Mouse (Mus musculus) right cerebral cortex, postnatal 10 days (tissue): Measurements from ENCODE around the gene Gbe1.

Experiments
- DNase-seq, 2 experiments: peaks; one replicate each; pipeline ENCODE4 v3.0.0; 2021; ENCODE audit warnings: low spot score in 2 of 2

The Gbe1 gene

DNA sequence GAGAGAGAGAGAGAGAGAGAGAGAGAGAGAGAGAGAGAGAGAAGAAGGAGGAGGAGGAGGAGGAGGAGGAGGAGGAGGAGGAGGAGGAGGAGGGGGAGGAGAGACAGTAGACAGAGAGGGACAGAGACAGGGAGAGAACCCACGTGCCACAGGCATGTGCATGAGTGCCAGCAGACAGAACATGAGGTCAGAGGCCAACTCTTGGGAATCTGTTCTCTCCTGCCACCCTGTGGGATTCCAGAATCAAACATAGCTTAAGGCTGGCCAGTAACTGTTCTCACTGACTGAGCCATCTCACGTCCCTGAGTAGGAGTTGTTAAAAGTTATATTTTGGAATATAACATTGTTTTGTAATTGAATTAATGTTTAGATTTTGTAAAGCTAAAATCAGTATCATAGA lies 39.3 kb downstream of the Gbe1 start:
- no peak for DNase-seq

DNA sequence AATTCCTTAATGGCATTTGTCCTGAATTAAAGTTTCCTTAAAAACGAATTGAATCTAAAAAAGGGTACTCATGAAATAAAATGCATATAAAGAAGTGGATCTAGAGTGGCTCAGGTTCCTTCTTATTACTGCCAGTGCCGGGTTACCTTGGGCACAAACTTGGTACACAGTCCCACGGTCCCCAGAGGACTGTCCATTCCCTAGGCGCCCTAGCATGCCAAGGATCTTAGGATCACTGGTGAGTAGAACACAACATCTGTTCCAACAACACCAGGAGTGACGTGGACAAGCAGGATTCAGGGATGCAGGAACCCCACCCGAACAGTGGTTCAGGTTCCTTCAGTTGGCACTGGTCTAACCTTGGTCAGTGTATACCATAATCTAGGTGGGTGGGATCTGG lies 44.6 kb downstream of the Gbe1 start:
- DNase-seq: no peak

DNA sequence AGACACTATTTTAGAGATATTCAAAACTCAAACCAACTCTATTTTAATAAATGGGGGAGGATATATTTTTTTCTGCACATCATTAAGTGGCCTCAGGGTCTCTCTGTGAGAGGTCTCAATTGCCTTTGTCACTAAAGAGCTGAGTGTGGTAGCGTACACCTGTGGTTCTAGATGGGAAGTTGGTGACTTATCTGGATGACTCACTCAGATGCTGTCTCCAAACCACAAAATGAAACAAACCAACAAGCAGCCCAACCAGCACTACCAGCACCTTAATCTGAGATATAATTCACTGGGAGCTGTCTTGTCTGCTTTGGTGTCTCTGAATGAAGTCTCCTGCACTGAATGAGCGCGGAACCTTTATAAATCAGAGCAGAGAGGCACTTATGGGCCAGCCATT lies 51.5 kb downstream of the Gbe1 start:
- DNase-seq: no peak

DNA sequence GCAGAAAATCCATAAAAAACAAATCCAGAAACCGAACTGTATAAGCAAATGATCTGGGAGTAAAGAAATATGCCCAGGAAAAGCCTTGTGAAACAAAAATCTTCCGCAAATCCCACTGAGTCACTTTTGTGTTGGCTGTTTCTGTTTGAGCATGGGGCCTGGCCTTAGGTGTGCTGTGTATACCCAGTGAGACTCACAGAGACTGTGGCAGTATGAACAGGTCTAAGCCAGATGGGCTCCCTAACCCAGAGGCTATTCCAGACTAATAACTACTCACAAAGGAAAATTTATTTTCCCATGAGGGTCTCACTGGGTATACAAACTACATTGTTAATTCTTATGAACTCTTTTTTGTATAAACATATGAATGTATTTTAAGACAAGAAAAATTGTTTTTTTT lies 67.3 kb downstream of the Gbe1 start:
- DNase-seq: no peak

DNA sequence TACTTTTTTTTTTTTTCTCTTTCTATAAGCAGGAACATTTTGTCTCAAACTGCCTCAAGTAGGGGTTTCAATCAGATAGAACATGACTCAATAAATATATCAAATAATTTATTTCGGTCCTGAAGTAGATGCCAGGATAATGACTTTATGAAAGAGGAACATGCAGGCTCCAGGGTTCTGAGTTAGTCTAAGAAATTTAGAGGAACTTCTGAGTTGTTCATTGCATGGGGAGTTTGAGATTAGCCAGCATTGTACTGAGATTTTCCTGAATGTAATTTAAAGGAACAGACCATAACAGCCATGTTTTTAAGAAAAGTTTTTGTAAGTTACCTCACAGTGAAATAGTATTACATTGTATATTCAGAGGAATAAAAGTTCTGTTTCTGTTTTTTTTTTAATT lies 71.7 kb downstream of the Gbe1 start:
- DNase-seq: no peak

DNA sequence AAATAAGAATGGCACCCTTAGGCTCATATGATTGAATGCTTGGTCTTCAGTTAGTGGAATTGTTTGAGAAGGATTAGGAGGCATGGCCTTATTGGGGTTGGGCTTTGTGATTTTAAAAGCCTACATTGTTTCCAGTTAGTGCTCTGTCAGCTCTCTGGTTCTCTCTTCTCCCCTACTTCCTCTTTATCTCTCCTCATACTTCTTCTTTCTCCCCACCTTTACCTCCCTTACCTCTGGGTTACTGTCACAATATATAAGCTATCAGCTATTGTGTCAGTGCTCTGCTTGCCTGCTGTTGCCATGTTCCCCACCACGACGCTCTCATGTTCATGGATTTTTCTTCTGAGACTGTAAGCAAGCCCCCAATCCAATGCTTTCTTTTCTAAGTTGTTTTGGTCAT lies 73.6 kb downstream of the Gbe1 start:
- DNase-seq: no peak

DNA sequence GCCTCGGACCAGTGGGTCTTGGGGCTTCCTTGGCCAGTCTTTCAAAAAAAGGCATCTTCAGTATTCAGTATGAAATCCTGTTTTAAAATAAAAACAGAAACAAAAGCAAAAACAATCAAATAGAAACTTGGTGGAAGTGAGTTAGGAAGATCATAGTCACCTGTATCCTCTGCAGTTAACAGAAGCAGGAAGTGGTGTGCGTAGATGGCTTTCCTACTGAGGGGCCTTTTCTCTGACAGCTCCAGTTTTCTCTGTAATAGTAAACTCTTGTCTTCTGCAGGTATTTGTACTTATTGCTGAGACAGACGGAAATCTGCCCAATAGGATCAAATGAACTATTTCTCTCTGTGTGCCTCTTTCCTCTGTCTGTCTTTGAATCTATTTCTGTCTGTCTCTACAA lies 81.5 kb downstream of the Gbe1 start:
- no peak for DNase-seq

DNA sequence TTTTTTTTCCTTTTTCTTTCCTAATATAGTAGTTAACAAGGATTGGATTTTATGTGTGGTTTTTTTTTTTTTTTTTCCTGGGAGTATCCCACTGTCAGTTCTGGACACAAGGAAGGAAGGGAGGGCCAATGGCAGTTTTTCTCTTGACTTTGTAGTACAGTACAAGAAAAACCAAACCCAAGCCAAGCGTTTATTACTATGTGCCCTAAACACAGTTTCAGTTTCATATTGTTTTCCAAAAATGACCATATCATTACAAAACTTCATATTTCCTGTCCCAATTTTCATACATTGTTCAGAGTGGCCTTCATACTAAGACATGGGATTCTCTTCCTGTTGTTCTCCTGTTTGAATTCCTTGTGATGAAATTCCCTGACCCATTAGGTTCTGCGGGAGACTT lies 94.0 kb downstream of the Gbe1 start:
- DNase-seq: no peak

DNA sequence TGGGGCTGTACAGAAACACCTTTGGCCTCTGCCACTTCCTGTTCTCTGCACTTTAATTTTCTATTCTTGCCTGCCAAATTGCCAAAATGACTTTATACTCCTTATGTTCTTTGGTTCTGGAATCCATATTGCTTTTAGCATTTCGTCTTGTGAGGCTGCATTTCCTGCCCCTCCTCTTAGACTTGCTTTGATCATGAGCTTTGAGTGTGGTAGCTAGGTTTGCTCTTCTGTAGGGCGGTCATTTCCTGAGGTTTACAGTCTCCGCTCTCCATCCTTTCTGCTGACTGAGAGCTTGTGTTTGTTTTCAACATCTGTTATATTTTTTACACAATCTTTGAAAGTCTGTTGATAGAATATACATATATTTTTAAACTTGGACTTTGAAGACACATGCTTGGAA lies 107.3 kb downstream of the Gbe1 start:
- DNase-seq: no peak

DNA sequence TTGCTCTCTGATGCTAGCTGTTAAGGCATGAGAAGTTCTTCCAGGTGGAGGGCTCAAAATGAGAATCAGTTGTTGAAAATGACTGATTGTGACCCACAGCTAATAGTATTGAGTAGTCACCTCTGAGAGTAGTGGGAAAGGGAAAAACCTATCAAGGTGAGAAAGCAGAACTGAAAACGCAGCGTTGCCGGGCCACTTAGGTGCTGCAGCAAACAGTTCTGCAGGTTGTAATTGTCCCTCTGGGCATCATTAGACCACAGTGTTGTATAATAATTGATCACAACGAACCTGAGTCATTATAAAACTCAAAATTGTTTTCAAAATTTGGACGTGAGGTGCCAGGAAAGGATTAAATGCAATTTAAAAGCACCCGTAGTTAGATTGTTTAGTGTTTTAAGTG lies 135.8 kb downstream of the Gbe1 start:
- DNase-seq: no peak

DNA sequence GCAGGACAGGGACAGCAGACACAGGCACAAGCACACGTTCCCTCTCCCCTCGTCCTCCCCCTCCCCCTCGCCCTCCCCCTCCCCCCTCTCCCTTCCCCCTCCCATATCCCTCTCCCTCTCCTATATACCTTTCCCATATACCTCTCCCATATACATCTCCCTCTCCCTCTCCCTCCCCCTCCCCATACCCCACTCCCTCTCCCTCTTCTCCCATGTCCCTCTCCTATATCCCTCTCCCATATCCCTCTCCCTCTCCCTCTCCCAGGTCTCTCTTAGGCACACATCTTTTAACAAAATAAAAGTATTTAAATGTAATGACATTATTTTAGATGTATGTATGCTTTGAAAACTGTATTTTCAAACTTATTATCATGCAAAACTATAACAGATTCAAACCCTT lies 161.8 kb downstream of the Gbe1 start:
- DNase-seq: no peak

DNA sequence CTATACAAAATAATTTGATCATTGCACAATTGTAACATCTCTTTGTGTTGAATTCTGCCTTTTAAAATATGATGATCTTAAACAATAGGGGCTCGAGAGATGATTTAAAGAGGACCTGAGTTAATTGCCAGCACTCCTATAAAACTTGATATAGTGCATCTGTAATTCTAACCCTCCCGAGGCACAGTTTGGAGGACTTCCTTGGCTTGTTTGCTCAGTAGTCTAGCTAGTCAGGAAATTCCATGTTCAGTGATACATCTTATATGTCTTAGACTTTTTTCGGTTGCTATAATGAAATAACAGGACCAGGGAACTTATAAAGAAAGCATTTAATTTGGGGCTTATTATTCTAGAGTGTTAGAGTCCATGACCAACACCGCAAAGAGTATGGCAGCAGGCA lies 162.4 kb downstream of the Gbe1 start:
- no peak for DNase-seq

DNA sequence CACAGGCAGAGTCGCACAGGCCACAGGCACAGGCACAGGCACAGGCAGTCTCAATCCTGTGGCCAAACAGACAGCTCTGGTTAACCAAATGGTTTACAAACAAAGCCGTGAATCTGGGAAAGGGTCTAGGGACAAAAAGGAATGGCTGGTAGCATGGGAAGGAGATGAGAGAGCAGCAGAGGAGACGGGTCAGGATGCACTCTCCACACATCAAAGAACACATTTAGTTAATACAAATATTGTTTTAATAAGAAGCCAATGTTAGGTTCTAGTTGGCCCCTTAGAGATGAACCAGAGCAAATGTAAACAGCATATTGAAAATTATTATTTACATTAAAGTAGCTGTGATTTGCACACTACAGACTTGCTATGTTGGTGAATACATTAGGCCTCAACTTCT lies 166.7 kb downstream of the Gbe1 start:
- no peak for DNase-seq

DNA sequence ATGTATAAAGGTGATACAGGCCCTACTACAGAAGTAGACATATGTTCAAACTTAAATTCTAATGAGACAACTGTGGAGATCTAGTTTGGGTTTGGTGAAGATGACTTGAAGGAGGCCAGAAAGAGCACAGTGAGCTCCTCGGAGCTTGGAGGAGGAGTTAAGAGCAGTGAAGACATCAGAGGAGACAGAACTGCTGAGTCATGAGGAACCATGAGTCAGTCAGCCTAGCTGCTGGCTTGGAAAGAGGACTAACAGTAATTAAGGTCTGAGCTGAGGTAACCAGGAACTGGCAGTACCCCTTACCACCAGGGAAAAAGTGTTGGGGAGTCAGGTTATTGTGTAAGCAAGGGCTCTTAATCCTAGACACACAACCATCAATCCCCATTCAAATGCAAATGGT lies 192.7 kb downstream of the Gbe1 start:
- DNase-seq: no peak

DNA sequence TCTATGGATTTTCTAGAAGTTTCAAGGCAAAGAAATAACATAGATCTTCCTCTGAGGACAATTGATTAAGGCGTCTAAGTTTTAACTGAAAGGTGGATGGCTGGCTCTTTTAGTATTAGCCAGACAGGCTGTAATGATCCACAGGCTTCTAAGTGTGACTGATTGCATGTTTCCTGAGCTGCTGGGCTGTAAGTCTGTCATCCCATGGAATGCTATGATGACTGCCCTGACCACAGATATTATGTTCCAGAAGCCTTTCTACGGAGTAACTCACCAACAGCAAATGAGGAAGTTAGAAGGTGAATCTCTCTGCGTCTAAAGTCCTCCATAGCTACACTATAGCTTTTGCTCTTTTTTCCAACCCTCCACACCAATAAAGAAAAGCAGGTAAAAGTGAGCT lies 197.2 kb downstream of the Gbe1 start:
- DNase-seq: no peak

DNA sequence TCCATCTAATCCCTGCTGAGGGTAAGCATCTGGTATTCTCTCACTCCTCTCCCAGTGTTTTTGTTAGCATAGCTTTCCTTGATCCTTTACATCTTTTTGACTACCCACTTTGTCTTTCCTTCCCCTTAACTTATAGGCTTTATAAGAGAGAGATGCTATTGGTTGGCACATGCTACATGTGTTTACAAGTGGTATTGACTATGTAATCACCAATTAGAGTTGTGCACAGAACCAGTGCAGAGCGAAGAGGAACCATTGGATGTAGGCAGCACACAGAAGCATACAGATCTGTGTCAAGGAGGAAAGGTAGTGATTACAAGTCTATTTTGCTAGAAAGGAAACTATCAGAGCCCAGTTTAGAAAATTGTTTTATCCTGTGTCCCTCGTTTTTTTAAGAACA lies 209.1 kb downstream of the Gbe1 start:
- no peak for DNase-seq

DNA sequence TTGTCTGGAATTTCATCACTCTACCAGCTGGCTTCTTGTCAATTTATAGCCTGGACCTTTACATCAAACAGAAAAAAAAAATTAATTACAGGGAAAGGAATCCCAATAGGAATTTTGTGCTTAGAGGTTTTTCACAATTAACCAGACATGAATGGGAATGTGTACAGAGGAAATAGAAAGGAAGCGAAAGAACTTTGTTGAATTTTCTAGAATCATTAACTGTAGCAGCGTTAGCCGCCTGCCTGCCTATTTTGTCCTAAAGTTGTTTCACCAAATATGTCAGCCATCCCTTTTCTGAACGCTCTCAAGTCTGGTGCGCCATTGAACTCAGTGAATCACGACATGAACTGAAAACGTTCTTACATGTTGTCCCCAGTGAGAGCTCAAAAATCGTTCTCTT lies 209.8 kb downstream of the Gbe1 start:
- no peak for DNase-seq

DNA sequence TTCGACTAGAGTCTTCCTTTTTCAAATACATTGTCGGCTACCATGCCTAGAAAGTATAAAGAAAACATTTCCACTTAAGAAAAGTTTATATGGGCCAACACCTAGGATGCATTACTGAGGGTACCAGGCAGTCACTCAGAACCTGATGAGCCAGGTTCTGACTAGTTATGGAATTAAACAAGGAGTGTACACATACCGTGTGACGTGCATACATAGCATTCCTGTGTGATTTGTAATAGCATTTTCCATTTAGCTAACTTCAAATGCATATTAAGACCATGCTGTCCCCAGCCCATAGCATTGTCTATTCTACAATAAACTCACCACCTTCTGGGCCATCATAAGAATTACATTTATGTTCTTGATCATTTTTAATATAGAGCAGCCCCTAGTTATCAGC lies 210.5 kb downstream of the Gbe1 start:
- DNase-seq: no peak

DNA sequence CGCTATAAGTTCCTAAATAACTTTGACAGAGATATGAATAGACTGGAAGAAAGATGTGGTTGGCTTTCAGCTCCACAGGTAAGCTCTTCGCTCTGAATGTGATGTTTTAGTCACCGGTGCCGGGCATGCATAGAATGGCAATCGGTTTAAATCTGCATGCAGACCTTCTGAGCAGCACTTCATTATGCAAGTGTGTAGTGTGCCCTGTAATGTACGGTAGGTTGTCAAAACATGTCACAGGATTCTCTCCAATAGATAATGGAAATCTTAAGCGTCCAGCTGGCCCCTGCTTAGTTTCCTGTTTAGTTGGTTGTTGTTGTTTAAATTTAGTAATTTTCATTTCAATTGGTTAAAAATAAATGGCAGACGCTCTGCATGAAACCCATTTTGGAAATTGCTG lies 213.5 kb downstream of the Gbe1 start:
- DNase-seq: no peak

DNA sequence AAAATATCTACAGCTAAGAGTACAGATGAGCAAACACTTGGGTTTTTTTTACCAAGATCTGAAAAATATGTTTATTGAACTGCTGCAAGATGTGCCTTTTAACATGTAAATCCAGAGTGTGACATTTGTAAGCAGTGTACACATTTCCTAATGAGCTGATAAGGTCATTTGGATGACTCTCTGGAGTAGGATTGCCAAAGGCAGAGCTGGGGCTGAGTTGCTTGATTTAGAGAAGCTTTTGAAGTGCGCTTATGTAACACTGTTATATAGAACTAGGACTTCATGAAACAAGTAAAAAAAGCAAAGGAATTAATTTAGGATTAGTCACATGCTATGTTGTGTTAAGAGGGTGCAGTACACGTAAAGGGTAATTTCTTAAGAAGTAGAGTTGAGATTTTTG lies 221.5 kb downstream of the Gbe1 start:
- no peak for DNase-seq

DNA sequence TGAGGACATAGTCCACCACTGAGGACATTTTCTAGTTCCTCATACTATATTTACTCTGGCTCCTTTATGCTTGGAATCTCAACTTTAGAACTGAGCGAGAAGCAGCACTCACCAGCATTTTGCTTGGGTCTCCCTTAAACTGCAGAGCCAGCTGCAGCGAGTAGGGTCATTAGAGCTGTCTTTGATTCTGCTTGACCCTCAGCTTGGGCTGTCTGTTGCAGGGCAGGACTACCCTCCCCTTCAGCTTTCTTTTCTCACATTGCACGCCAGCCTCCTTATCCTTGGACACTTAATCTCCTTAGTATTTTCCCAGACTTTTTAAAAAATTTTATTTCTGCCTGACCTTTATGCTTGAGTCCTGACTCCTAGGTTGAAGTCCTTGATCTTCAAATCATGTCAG lies 237.1 kb downstream of the Gbe1 start:
- no peak for DNase-seq

DNA sequence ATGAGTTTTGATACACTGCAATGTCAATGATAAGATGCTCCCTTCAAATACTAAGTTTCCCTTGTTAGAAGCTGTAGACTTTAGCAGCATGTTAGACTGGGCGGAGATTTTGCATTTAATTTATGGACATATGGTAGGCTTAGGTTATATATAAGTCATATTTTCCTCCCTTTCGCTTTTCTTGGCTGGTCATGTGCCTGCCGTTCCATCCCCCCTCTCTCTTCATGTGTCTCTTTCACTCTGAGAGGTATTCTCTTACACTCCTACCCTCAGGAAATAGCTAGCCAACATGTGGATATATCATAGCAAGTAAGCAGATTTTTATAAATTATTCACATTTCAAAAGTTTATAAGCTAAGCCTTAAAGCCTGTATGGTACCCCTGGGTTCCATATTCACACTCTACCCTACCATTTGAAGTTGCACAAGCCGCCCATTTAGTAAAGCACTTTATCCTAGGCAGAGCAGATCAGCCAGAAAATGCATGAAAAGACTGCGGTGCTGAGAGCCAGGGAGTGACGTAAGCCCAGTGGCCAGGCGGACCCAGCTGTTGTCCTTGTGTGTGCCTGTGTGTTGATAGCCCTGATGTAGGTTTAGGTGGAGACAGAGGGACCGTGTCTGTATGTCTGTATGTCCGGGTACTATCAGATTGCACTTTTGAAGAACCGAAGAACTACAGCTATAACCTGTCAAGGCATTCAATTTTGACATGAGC lies 248.0 kb downstream of the Gbe1 start:
- DNase-seq: no peak

DNA sequence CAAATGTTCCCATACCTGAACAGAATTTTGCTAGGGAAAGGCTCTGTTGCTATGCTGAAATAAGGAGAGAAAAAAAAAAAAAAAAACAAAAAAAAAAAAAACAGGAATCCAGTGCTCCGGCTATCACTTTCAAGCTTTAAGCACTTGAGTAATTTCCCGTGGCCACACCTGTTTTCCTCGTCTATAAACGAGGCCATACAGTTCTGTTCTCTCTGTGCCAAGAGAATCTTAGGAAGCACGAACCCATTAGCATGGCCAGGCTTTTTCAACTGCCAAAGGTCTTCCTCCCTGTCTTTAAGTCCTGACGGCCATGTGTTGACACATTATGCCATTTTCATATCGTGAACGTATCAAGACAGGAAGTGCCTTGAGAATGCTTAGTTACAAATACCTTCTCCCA lies 248.8 kb downstream of the Gbe1 start:
- DNase-seq: no peak

DNA sequence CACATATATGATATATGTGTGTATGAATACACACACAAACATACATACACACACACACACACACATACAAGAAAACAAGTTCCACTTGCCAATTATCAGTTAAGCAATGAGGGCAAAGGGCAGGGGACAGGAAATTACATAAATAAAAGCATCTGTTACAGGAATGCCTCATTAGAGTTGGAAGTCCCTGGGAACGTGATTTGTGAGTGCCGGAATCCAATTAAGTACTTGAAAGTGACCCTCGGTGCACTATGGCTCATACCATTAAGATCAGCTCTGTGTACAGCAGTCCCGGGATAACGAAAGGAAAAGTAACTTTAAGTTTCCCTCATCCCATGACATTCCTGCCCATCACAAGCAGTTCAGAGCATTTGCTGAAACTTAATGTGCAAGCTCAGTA lies 249.7 kb downstream of the Gbe1 start:
- DNase-seq: no peak
